Mouse (Mus musculus): ENCODE data around the gene Asphd2.

GRCm38 (mm10) chr5:112418023-112418422 is 23.4 kb upstream of the Asphd2 start:
- no peak for TF ChIP-seq POLR2AphosphoS2 (IDR thresholded peaks at IDR 0.05; ENCODE audit: insufficient read length, low read depth)
- no peak for TF ChIP-seq POLR2A (IDR thresholded peaks at IDR 0.05; ENCODE audit: insufficient read length, low read depth)
- no peak for TF ChIP-seq TCF3 (IDR thresholded peaks at IDR 0.05; ENCODE audit: insufficient read length, low read depth)
